Mouse (Mus musculus) midbrain, postnatal 0 days (tissue): ENCODE measurements at regions not wholly inside any gene's neighbourhood (a gene's known extent, or its start where the extent isn't known, plus 50 kb on each side); places are given as distances from the start of the nearest gene placed in this dataset.

Experiments
- ATAC-seq: fragments of 200-750 bp; cut with Nextera tagmentation; 2 replicates; pipeline ENCODE4 v1.8.0; 2017; ENCODE audit warnings: moderate number of reproducible peaks, mild to moderate bottlenecking, moderate TSS enrichment, moderate library complexity; ENCODE audit not compliant: low FRiP score
- DNase-seq: peaks from one replicate; pipeline ENCODE4 v3.0.0-alpha.2; 2015; ENCODE audit warnings: low spot score
- H3K27ac ChIP-seq: fragments of 300-500 bp; sonication (generic); 2 replicates; pipeline ENCODE4 v1.5.1; 2014; ENCODE audit warnings: low read depth, mild to moderate bottlenecking, low read length, mixed read lengths
- H3K27me3 ChIP-seq: fragments of 300-500 bp; sonication (generic); 2 replicates; pipeline ENCODE4 v1.6.1; 2014; ENCODE audit warnings: low read length, control low read depth, mixed read lengths; ENCODE audit not compliant: insufficient read depth
- H3K36me3 ChIP-seq: fragments of 300-500 bp; sonication (generic); 2 replicates; pipeline ENCODE4 v1.6.1; 2014; ENCODE audit warnings: low read length, control low read depth, mixed read lengths; ENCODE audit not compliant: insufficient read depth
- H3K4me1 ChIP-seq: fragments of 300-500 bp; sonication (generic); 2 replicates; pipeline ENCODE4 v1.6.1; 2014; ENCODE audit warnings: mild to moderate bottlenecking, control low read depth, antibody characterized with exemption, low read length, mixed read lengths; ENCODE audit not compliant: insufficient read depth
- H3K4me2 ChIP-seq: fragments of 300-500 bp; sonication (generic); 2 replicates; pipeline ENCODE4 v1.6.1; 2014; ENCODE audit warnings: low read depth, mild to moderate bottlenecking, low read length, mixed read lengths; ENCODE audit not compliant: poor library complexity, severe bottlenecking
- H3K4me3 ChIP-seq: fragments of 300-500 bp; sonication (generic); 2 replicates; pipeline ENCODE4 v1.5.1; 2014; ENCODE audit warnings: low read depth, mild to moderate bottlenecking, low read length, moderate library complexity
- H3K9ac ChIP-seq: fragments of 300-500 bp; sonication (generic); replicated peaks from 2 replicates; pipeline ENCODE4 v1.6.1; 2014; ENCODE audit warnings: mild to moderate bottlenecking, low read length, moderate library complexity, mixed read lengths; ENCODE audit not compliant: poor library complexity, severe bottlenecking
- H3K9me3 ChIP-seq: fragments of 300-500 bp; sonication (generic); 2 replicates; pipeline ENCODE4 v1.6.1; 2016; ENCODE audit warnings: low read length, control low read depth
- CTCF ChIP-seq: IDR thresholded peaks from 2 replicates; pipeline ENCODE4 v1.5.1; 2016; ENCODE audit warnings: antibody characterized with exemption, mild to moderate bottlenecking
- WGBS: fragments of 180-500 bp; shearing (Covaris S2); extraction: QIAGEN DNeasy Blood & Tissue Kit; methylation state at CpG from one replicate; pipeline ENCODE4 v1.1.7; 2014; 5-methylcytosine and 5-hydroxymethylcytosine counted together

GRCm38 (mm10) chr1:91664622-91665021, 124.3 kb downstream of the Asb1 start:
- Histone ChIP-seq H3K27ac (no peak overlapping the region), H3K4me3 (no peak overlapping the region), H3K36me3 (no peaks in the 10 kb centered on the region), H3K4me2 (no peak overlapping the region), H3K27me3 (no peaks in the 10 kb centered on the region), H3K4me1 (no peaks in the 10 kb centered on the region), H3K9me3 (no peaks in the 10 kb centered on the region), H3K9ac (no peak overlapping the region)
- TF ChIP-seq CTCF: no peak
- ATAC-seq: no peak
- no peak for DNase-seq
- 82% methylated on average over 12 of the region's 12 CpGs for WGBS

- no peak for DNase-seq
- no peaks in the 10 kb centered on the region for H3K4me1 ChIP-seq
- WGBS: 79% methylated on average over 6 of the region's 6 CpGs
- H3K27me3 ChIP-seq: no peaks in the 10 kb centered on the region
- H3K4me3 ChIP-seq: no peak overlapping the region
- H3K4me2 ChIP-seq: no peak overlapping the region
- no peak overlapping the region for H3K9ac ChIP-seq
- no peaks in the 10 kb centered on the region for H3K9me3 ChIP-seq
- ATAC-seq: no peak
- H3K27ac ChIP-seq: no peak overlapping the region
- no peaks in the 10 kb centered on the region for H3K36me3 ChIP-seq
- TF ChIP-seq CTCF: no peak
Measured at GRCm38 (mm10) chr1:91668530-91668929, 128.2 kb downstream of the Asb1 start.

- no peak for DNase-seq
Measured at GRCm38 (mm10) chr1:91670980-91671379, 130.3 kb upstream of the Twist2 start.

GRCm38 (mm10) chr1:91674082-91674655, 127.1 kb upstream of the Twist2 start:
- WGBS: 89% methylated on average over 6 of the region's 6 CpGs
- Histone ChIP-seq H3K4me3 (no peak overlapping the region), H3K9ac (no peak overlapping the region), H3K27ac (no peak overlapping the region), H3K27me3 (no peaks in the 10 kb centered on the region), H3K4me1 (no peaks in the 10 kb centered on the region), H3K36me3 (no peaks in the 10 kb centered on the region), H3K9me3 (0 out of 2 replicates have a peak, but pooled peaks cover 1% of the 10 kb centered on the region), H3K4me2 (no peak overlapping the region)
- TF ChIP-seq CTCF: no peak
- ATAC-seq (no peak), DNase-seq (no peak)

More at GRCm38 (mm10) chr1:91670980-91671379, 130.3 kb upstream of the Twist2 start:
- Histone ChIP-seq H3K9ac (no peak overlapping the region), H3K27ac (no peak overlapping the region), H3K4me2 (no peak overlapping the region), H3K36me3 (no peaks in the 10 kb centered on the region), H3K4me3 (no peak overlapping the region), H3K9me3 (no peaks in the 10 kb centered on the region), H3K4me1 (no peaks in the 10 kb centered on the region), H3K27me3 (no peaks in the 10 kb centered on the region)
- 54% methylated on average over 13 of the region's 13 CpGs for WGBS
- no peak for TF ChIP-seq CTCF
- no peak for ATAC-seq

GRCm38 (mm10) chr1:91677062-91677461, 124.2 kb upstream of the Twist2 start:
- DNase-seq (no peak), ATAC-seq (no peak)
- Histone ChIP-seq H3K9me3 (0 out of 2 replicates have a peak, but pooled peaks cover 4% of the 10 kb centered on the region), H3K4me2 (no peak overlapping the region), H3K36me3 (no peaks in the 10 kb centered on the region), H3K4me3 (no peak overlapping the region), H3K4me1 (no peaks in the 10 kb centered on the region), H3K27ac (no peak overlapping the region), H3K27me3 (no peaks in the 10 kb centered on the region), H3K9ac (no peak overlapping the region)
- TF ChIP-seq CTCF: no peak
- 75% methylated on average over 3 of the region's 3 CpGs for WGBS

- Histone ChIP-seq H3K9ac (no peak overlapping the region), H3K27ac (no peak overlapping the region), H3K9me3 (0 out of 2 replicates have a peak, but pooled peaks cover 4% of the 10 kb centered on the region), H3K27me3 (no peaks in the 10 kb centered on the region), H3K4me3 (no peak overlapping the region), H3K36me3 (no peaks in the 10 kb centered on the region), H3K4me2 (no peak overlapping the region), H3K4me1 (no peaks in the 10 kb centered on the region)
- no peak for TF ChIP-seq CTCF
- DNase-seq: no peak
- WGBS: 74% methylated on average over 4 of the region's 4 CpGs
- no peak for ATAC-seq
Measured at GRCm38 (mm10) chr1:91678789-91679188, 122.5 kb upstream of the Twist2 start.
